In the genomic region with DNA sequence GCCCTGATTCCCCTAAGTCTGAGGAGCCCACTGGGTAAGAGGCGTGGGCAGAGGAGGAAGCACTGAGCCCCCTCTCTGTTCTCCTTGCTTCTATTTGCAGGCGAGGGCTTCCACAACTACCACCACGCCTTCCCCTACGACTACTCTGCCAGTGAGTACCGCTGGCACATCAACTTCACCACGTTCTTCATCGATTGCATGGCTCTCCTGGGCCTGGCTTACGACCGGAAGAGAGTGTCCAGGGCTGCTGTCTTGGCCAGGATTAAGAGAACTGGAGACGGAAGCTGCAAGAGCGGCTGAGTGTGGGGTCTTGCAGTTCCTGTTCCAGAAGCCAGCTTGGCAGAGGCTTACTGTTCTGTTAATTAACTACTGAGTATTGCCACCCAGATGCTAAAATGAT, we compare ENCODE assay signal across 15 mouse cellular contexts. TPM values are rescaled to one million over a fixed set of nuclear protein-coding genes. Genes with fewer than 3 reads are reported as not detected.
DNase-seq lines count a peak whose midpoint lies in the region; ATAC-seq and TF ChIP-seq lines count a peak whose summit lies in the region.
"Had no signal": no experiment of that assay in that cellular context is flagged by ENCODE, and none has a peak within 500 bp of the region (broad histone marks: within the 10 kb centered on the region; RNA-seq: fewer than 3 reads in every experiment).

No protein-coding gene starts in this region.

- DNase-seq in heart, adult 11 months = peak; percentile 90
- DNase-seq in heart, postnatal 4 days = no peak
- DNase-seq in lung, embryonic 14.5 days = peak; percentile 29
- DNase-seq in lung, postnatal 25 days (ENCODE audit: low spot score) = no peak
- DNase-seq in MN1 (ENCODE audit: low spot score) = peak; percentile 38
- DNase-seq in limb, embryonic 10.5 days (ENCODE audit: low spot score) = peak; percentile 25
- DNase-seq: kidney, adult 18-20 months had no signal

- no peaks in the 10 kb centered on the region for H3K9me3 ChIP-seq in lung, embryonic 14.5 days (ENCODE audit: low read depth, low read length)
- H3K9me3 ChIP-seq in limb, embryonic 10.5 days (replicated peaks) = no peaks in the 10 kb centered on the region
- no peaks in the 10 kb centered on the region for H3K9me3 ChIP-seq in kidney, embryonic 15.5 days (replicated peaks)
- H3K9me3 ChIP-seq: embryonic facial prominence, embryonic 12.5 days; limb, embryonic 13.5 days; megakaryocyte, embryonic 14.5 days; stomach, embryonic 15.5 days had no signal

- WGBS in lung, embryonic 14.5 days = 65% methylated on average over 11 of the region's 11 CpGs
- 93% methylated on average over 11 of the region's 11 CpGs for WGBS in limb, embryonic 10.5 days
- WGBS in kidney, embryonic 15.5 days = 79% methylated on average over 11 of the region's 11 CpGs

- H3K27me3 ChIP-seq in lung, embryonic 14.5 days (ENCODE audit: insufficient read depth, low read length) = no peaks in the 10 kb centered on the region
- H3K27me3 ChIP-seq in limb, embryonic 10.5 days (ENCODE audit: low read depth, poor library complexity, severe bottlenecking) = no peaks in the 10 kb centered on the region
- no peaks in the 10 kb centered on the region for H3K27me3 ChIP-seq in kidney, embryonic 15.5 days
- H3K27me3 ChIP-seq: embryonic facial prominence, embryonic 12.5 days; limb, embryonic 13.5 days; megakaryocyte, embryonic 14.5 days; stomach, embryonic 15.5 days had no signal

- H3K9ac ChIP-seq in lung, embryonic 14.5 days = no peak overlapping the region
- H3K9ac ChIP-seq in kidney, embryonic 15.5 days = no peak overlapping the region
- H3K9ac ChIP-seq: embryonic facial prominence, embryonic 12.5 days; limb, embryonic 13.5 days; stomach, embryonic 15.5 days had no signal

- no peak overlapping the region for H3K4me2 ChIP-seq in lung, embryonic 14.5 days
- no peak overlapping the region for H3K4me2 ChIP-seq in kidney, embryonic 15.5 days
- H3K4me2 ChIP-seq: embryonic facial prominence, embryonic 12.5 days; limb, embryonic 13.5 days; stomach, embryonic 15.5 days had no signal

- peaks cover 96% of the 10 kb centered on the region for H3K36me3 ChIP-seq in lung, embryonic 14.5 days (ENCODE audit: insufficient read depth)
- peaks cover 99% of the 10 kb centered on the region for H3K36me3 ChIP-seq in limb, embryonic 10.5 days
- H3K36me3 ChIP-seq in kidney, embryonic 15.5 days = peaks cover 99% of the 10 kb centered on the region

- H3K4me3 ChIP-seq in lung, embryonic 14.5 days (ENCODE audit: low read depth, low read length) = no peak overlapping the region
- H3K4me3 ChIP-seq in limb, embryonic 10.5 days = no peak overlapping the region
- H3K4me3 ChIP-seq in kidney, embryonic 15.5 days (replicated peaks) = no peak overlapping the region
- H3K4me3 ChIP-seq: embryonic facial prominence, embryonic 12.5 days; limb, embryonic 13.5 days; megakaryocyte, embryonic 14.5 days; stomach, embryonic 15.5 days had no signal

- peaks cover 22% of the 10 kb centered on the region for H3K4me1 ChIP-seq in lung, embryonic 14.5 days (ENCODE audit: insufficient read depth)
- H3K4me1 ChIP-seq in limb, embryonic 10.5 days = peaks cover 31% of the 10 kb centered on the region
- H3K4me1 ChIP-seq in kidney, embryonic 15.5 days = peaks cover 56% of the 10 kb centered on the region

- no peak for ATAC-seq in lung, embryonic 14.5 days (ENCODE audit: insufficient read depth)
- ATAC-seq in kidney, embryonic 15.5 days (replicated peaks; ENCODE audit: low FRiP score) = no peak
- no peak for ATAC-seq in megakaryocyte progenitor cell, adult 5-6 weeks (replicated peaks; ENCODE audit: poor library complexity)

- H3K27ac ChIP-seq in lung, embryonic 14.5 days (ENCODE audit: low read depth) = 0 out of 2 replicates have a peak overlapping the region, but pooled peaks have one; percentile 6
- no peak overlapping the region for H3K27ac ChIP-seq in limb, embryonic 10.5 days
- H3K27ac ChIP-seq in kidney, embryonic 15.5 days = no peak overlapping the region
- H3K27ac ChIP-seq: embryonic facial prominence, embryonic 12.5 days; limb, embryonic 13.5 days; stomach, embryonic 15.5 days had no signal

- no peak for TF ChIP-seq CTCF in lung, embryonic 14.5 days (IDR thresholded peaks at IDR 0.05; ENCODE audit: low read depth)

RNA-seq across cellular contexts. Expression of a gene that starts 9.4 kb away (rescaled TPM):
- total RNA-seq in heart, postnatal 4 days (2021) = 10 to 100 TPM; 78.1 to 82.1 TPM
- polyA plus RNA-seq in lung, embryonic 14.5 days (2014; fragmentation: Nextera tagmentation; extraction: Ambion mirVana) = 248 and 257 TPM in 2 replicates
- 324 and 335 TPM in 2 replicates for polyA plus RNA-seq in limb, embryonic 10.5 days (2016; fragmentation: Nextera tagmentation; extraction: Ambion mirVana)
- 185 and 195 TPM in 2 replicates for polyA plus RNA-seq in kidney, embryonic 15.5 days (2015; fragmentation: Nextera tagmentation; extraction: Ambion mirVana)
- total RNA-seq in megakaryocyte progenitor cell, adult 5-6 weeks (2015) = 95.4 and 101 TPM in 2 replicates
- 88.5 and 107 TPM in 2 replicates for total RNA-seq in megakaryocyte progenitor cell, adult 5-6 weeks (2017)

RNA-seq across cellular contexts. Expression of a gene that starts 30.0 kb away (rescaled TPM):
- 10 to 100 TPM; 47.7 to 52.4 TPM for total RNA-seq in heart, postnatal 4 days (2021)
- polyA plus RNA-seq in lung, embryonic 14.5 days (2014; fragmentation: Nextera tagmentation; extraction: Ambion mirVana) = 0.15 TPM in 1 of 2 replicates, not detected in the other
- 0.08 and 0.11 TPM in 2 replicates for polyA plus RNA-seq in limb, embryonic 10.5 days (2016; fragmentation: Nextera tagmentation; extraction: Ambion mirVana)
- 0.09 and 0.10 TPM in 2 replicates for polyA plus RNA-seq in kidney, embryonic 15.5 days (2015; fragmentation: Nextera tagmentation; extraction: Ambion mirVana)
- total RNA-seq in megakaryocyte progenitor cell, adult 5-6 weeks (2015) = 0.35 TPM in 1 of 2 replicates, not detected in the other
- not detected in 2 replicates for total RNA-seq in megakaryocyte progenitor cell, adult 5-6 weeks (2017)
- total RNA-seq: granulocyte monocyte progenitor cell, adult 5-6 weeks; monocyte, adult 5-6 weeks had no signal

Comparison
In these comparisons a context has a peak if more than half of its experiments do, and no peak if none do; other contexts are left out.
1. DNase-seq: peak in heart, adult 11 months (single experiment), lung, embryonic 14.5 days (single experiment), MN1 (single experiment) and limb, embryonic 10.5 days (single experiment); none in heart, postnatal 4 days (single experiment) and lung, postnatal 25 days (single experiment).